Mouse (Mus musculus): Measurements from ENCODE around the gene Fras1. TPM values are rescaled to one million over a fixed set of nuclear protein-coding genes. Genes with fewer than 3 reads are reported as not detected.

The Fras1 gene
- total RNA-seq, 2 experiments from 2014 or later = 1.8 to 2.5 TPM

- DNase-seq = peak; percentile 56
These were observed 428.4 kb downstream of the Fras1 start for GRCm38 (mm10) chr5:96802185-96802584.

GRCm38 (mm10) chr5:96803091-96803490, 429.3 kb downstream of the Fras1 start:
- intact Hi-C loops (cut with DNase I) = no loop called here
- TF ChIP-seq CTCF (IDR thresholded peaks at IDR 0.05) = no peak
- DNase-seq = peak; percentile 84
- Histone ChIP-seq H3K4me3 (peak overlapping the region; percentile 15), H3K27ac (peak overlapping the region; percentile 70)

More at GRCm38 (mm10) chr5:96802185-96802584, 428.4 kb downstream of the Fras1 start:
- intact Hi-C loops (cut with DNase I) = no loop called here
- Histone ChIP-seq H3K27ac (peak overlapping the region; percentile 70), H3K4me3 (peak overlapping the region; percentile 35)
- no peak for TF ChIP-seq CTCF (IDR thresholded peaks at IDR 0.05)

- TF ChIP-seq CTCF (IDR thresholded peaks at IDR 0.05) = no peak
- H3K4me3 ChIP-seq = peak overlapping the region; percentile 26; the same call in 1 of the 2 replicates
- H3K27ac ChIP-seq = peak overlapping the region; percentile 70
- peak; percentile 30 for DNase-seq
- intact Hi-C loops (cut with DNase I) = no loop called here
These were observed 430.5 kb downstream of the Fras1 start for GRCm38 (mm10) chr5:96804304-96804703.

- intact Hi-C loops (cut with DNase I) = no loop called here
- TF ChIP-seq CTCF (IDR thresholded peaks at IDR 0.05) = no peak
- H3K27ac ChIP-seq = peak overlapping the region; percentile 70
- H3K4me3 ChIP-seq = peak overlapping the region; percentile 26
- no peak for DNase-seq
These were observed 431.1 kb downstream of the Fras1 start for GRCm38 (mm10) chr5:96804813-96805212.

GRCm38 (mm10) chr5:96810620-96811019, 436.9 kb downstream of the Fras1 start:
- intact Hi-C loops (cut with DNase I) = no loop called here
- no peak overlapping the region for H3K27ac ChIP-seq
- DNase-seq = no peak
- H3K4me3 ChIP-seq = no peak overlapping the region
- no peak for TF ChIP-seq CTCF (IDR thresholded peaks at IDR 0.05)

GRCm38 (mm10) chr5:96824769-96825327, 451.1 kb downstream of the Fras1 start:
- TF ChIP-seq CTCF (IDR thresholded peaks at IDR 0.05) = no peak
- DNase-seq = no peak
- intact Hi-C loops (cut with DNase I) = no loop called here
- no peak overlapping the region for H3K27ac ChIP-seq
- no peak overlapping the region for H3K4me3 ChIP-seq

GRCm38 (mm10) chr5:96827176-96827575, 453.4 kb downstream of the Fras1 start:
- TF ChIP-seq CTCF (IDR thresholded peaks at IDR 0.05) = no peak
- 0 out of 2 replicates have a peak overlapping the region, but pooled peaks have one; percentile 31 for H3K27ac ChIP-seq
- DNase-seq = no peak
- H3K4me3 ChIP-seq = no peak overlapping the region
- intact Hi-C loops (cut with DNase I) = no loop called here

Other genes with a start within 250 kb of the Fras1 start
- gene Cnot6l, start 209.8 kb upstream of the Fras1 start, total RNA-seq (2021) = 10 to 100 TPM; 27.9 to 33.4 TPM
- gene Mrpl1, start 164.5 kb upstream of the Fras1 start, total RNA-seq (2021) = 10 to 100 TPM; 22.6 to 28.4 TPM